Mouse (Mus musculus) telencephalon, adult 2 months (tissue): Measurements from ENCODE around the gene 5330417H12Rik.

ENCODE experiments used
- DNase-seq: peaks from one replicate; pipeline ENCODE4 v3.0.0-alpha.2; 2011; ENCODE audit warnings: low read depth, low spot score

5330417H12Rik gene

GRCm38 (mm10) chr7:107625061-107625460 is at the start of gene 5330417H12Rik:
Gene 5330417H12Rik, minus strand, starts transcription at chr7:107625161.
- DNase-seq = no peak

GRCm38 (mm10) chr7:107668514-107668913 is 43.6 kb upstream of the 5330417H12Rik start:
- no peak for DNase-seq

- DNase-seq = no peak
Observed at GRCm38 (mm10) chr7:107666262-107666902, 41.4 kb upstream of the 5330417H12Rik start.

GRCm38 (mm10) chr7:107665586-107666261 is 40.8 kb upstream of the 5330417H12Rik start:
- DNase-seq = peak; percentile 54

GRCm38 (mm10) chr7:107665221-107665585 is 40.2 kb upstream of the 5330417H12Rik start:
- DNase-seq = peak; percentile 38

- no peak for DNase-seq
Observed at GRCm38 (mm10) chr7:107664063-107665056, 39.4 kb upstream of the 5330417H12Rik start.

GRCm38 (mm10) chr7:107663621-107664020 is 38.7 kb upstream of the 5330417H12Rik start:
- DNase-seq = no peak

GRCm38 (mm10) chr7:107661843-107662281 is 36.9 kb upstream of the 5330417H12Rik start:
- DNase-seq = no peak

- DNase-seq = no peak
Observed at GRCm38 (mm10) chr7:107661189-107661842, 36.4 kb upstream of the 5330417H12Rik start.

GRCm38 (mm10) chr7:107659186-107659918 is 34.4 kb upstream of the 5330417H12Rik start:
- no peak for DNase-seq

GRCm38 (mm10) chr7:107656451-107656850 is 31.5 kb upstream of the 5330417H12Rik start:
- no peak for DNase-seq

GRCm38 (mm10) chr7:107651821-107652220 is 26.9 kb upstream of the 5330417H12Rik start:
- DNase-seq = no peak

GRCm38 (mm10) chr7:107649990-107650389 is 25.0 kb upstream of the 5330417H12Rik start:
- no peak for DNase-seq

- DNase-seq = no peak
Observed at GRCm38 (mm10) chr7:107648937-107649688, 24.2 kb upstream of the 5330417H12Rik start.

GRCm38 (mm10) chr7:107644987-107645386 is 20.0 kb upstream of the 5330417H12Rik start:
- no peak for DNase-seq

GRCm38 (mm10) chr7:107642586-107643275 is 17.8 kb upstream of the 5330417H12Rik start:
- peak; percentile 2 for DNase-seq

- no peak for DNase-seq
Observed at GRCm38 (mm10) chr7:107638026-107638425, 13.1 kb upstream of the 5330417H12Rik start.

- DNase-seq = peak; percentile 3
Observed at GRCm38 (mm10) chr7:107637398-107637797, 12.4 kb upstream of the 5330417H12Rik start.

GRCm38 (mm10) chr7:107633201-107633600 is 8.2 kb upstream of the 5330417H12Rik start:
- no peak for DNase-seq
